Mouse (Mus musculus) G1E (cell line): Measurements from ENCODE around the gene Synj1.

Experiments
- CTCF ChIP-seq: IDR thresholded peaks from 2 replicates; pipeline ENCODE4 v1.5.1; 2012; ENCODE audit warnings: low read depth, low read length, inconsistent platforms, mixed read lengths
- GATA1 ChIP-seq: IDR thresholded peaks from 2 replicates; pipeline ENCODE4 v1.6.1; 2012; ENCODE audit warnings: borderline replicate concordance, low read length, inconsistent platforms, mixed read lengths
- GATA2 ChIP-seq: IDR thresholded peaks from 2 replicates; pipeline ENCODE4 v1.6.1; 2012; ENCODE audit warnings: low read depth, low read length, inconsistent platforms, borderline replicate concordance
- POLR2AphosphoS5 ChIP-seq: IDR thresholded peaks from 2 replicates; pipeline ENCODE4 v1.6.1; 2012; ENCODE audit warnings: low read depth, low read length, inconsistent platforms; ENCODE audit not compliant: insufficient replicate concordance
- TAL1 ChIP-seq: conservative IDR thresholded peaks from 2 replicates; pipeline ENCODE4 v1.6.1; 2012; ENCODE audit warnings: low read depth, low read length, inconsistent platforms, mixed read lengths

- no peak for TF ChIP-seq CTCF
- TF ChIP-seq TAL1, result no peak
- TF ChIP-seq GATA1, result no peak
- TF ChIP-seq POLR2AphosphoS5, result no peak
- no peak for TF ChIP-seq GATA2
Measured at GRCm38 (mm10) chr16:90955494-90955893, 55.6 kb downstream of the Synj1 start.
